Mouse (Mus musculus) limb, embryonic 10.5 days (tissue): ENCODE results near the gene Syvn1. TPM values are rescaled to one million over a fixed set of nuclear protein-coding genes. Genes with fewer than 3 reads are reported as not detected.

Source experiments
- DNase-seq: peaks from one replicate; pipeline ENCODE4 v3.0.0-alpha.2; 2017; ENCODE audit warnings: low spot score
- H3K27ac ChIP-seq: fragments of 300-500 bp; sonication (generic); 2 replicates; pipeline ENCODE4 v1.5.1; 2016; ENCODE audit warnings: mild to moderate bottlenecking
- H3K27me3 ChIP-seq: fragments of 300-500 bp; sonication (generic); 2 replicates; pipeline ENCODE4 v1.6.1; 2016; ENCODE audit warnings: low read depth, mild to moderate bottlenecking; ENCODE audit not compliant: poor library complexity, severe bottlenecking
- H3K36me3 ChIP-seq: fragments of 300-500 bp; sonication (generic); 2 replicates; pipeline ENCODE4 v1.6.1; 2016; ENCODE audit warnings: mild to moderate bottlenecking, moderate library complexity
- H3K4me1 ChIP-seq: fragments of 300-500 bp; sonication (generic); 2 replicates; pipeline ENCODE4 v1.6.1; 2016
- H3K4me3 ChIP-seq: fragments of 300-500 bp; sonication (generic); 2 replicates; pipeline ENCODE4 v1.5.1; 2016; ENCODE audit warnings: mild to moderate bottlenecking, moderate library complexity
- H3K9me3 ChIP-seq: fragments of 300-500 bp; sonication (generic); replicated peaks from 2 replicates; pipeline ENCODE4 v1.6.1; 2016; ENCODE audit warnings: mild to moderate bottlenecking
- WGBS: fragments of 180-500 bp; shearing (Covaris S2); methylation state at CpG from one replicate; pipeline ENCODE4 v1.1.7; 2016; 5-methylcytosine and 5-hydroxymethylcytosine counted together
- polyA plus RNA-seq: library from polyadenylated mRNA; unstranded; fragments of >200 nt; fragmentation: Nextera tagmentation; extraction: Ambion mirVana; gene quantifications from 2 replicates; pipeline ENCODE4 v1.2.1, GENCODE M21; 2016

Gene Syvn1
- polyA plus RNA-seq, 1 experiment from 2014 or later: 38.6 TPM

DNA sequence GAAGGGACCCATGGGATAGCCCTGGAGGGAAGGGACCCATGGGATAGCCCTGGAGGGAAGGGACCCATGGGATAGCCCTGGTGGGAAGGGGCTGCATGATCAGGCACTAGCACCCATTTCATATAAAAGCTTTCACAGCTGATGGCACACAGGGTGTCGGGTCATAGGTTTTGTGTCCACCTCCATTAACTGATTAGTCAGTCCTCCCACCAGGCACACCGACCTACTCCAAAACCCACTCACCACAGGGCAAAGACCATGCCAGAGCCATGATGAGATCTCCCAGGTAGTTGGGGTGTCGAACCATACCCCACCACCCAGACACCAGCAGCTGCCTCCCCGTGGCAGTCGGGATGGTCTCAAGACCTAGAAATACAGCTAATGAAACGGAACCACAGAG is 16.7 kb downstream of the Syvn1 start:
- H3K4me1 ChIP-seq: peaks cover 54% of the 10 kb centered on the region
- peak overlapping the region; percentile 88 for H3K4me3 ChIP-seq
- no peaks in the 10 kb centered on the region for H3K9me3 ChIP-seq
- no peak overlapping the region for H3K27ac ChIP-seq
- H3K27me3 ChIP-seq: no peaks in the 10 kb centered on the region
- no peak for DNase-seq
- WGBS: 97% methylated on average over 6 of the region's 6 CpGs
- peaks cover 34% of the 10 kb centered on the region for H3K36me3 ChIP-seq

DNA sequence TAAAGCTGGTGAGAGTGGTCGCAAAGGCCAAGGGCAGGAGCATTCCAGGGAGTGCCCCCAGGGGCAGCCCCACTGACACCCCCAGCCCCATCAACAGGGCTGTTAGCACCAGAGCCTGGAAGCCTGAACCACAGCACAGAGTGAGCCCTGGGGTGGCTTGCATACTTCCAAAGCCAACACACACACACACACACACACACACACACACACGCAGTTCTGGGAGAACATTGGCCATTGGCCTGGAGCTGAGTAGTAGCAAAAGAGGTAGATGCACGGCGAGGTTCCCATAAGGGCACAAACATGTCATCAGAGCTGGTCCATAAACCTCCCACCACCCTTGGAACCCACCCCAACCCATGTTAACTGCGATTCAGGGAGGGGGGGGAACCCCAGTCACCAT is 20.2 kb downstream of the Syvn1 start:
- peaks cover 45% of the 10 kb centered on the region for H3K4me1 ChIP-seq
- H3K36me3 ChIP-seq: peaks cover 47% of the 10 kb centered on the region
- H3K9me3 ChIP-seq: no peaks in the 10 kb centered on the region
- 41% methylated on average over 5 of the region's 5 CpGs for WGBS
- H3K4me3 ChIP-seq: peak overlapping the region; percentile 69
- no peak for DNase-seq
- peak overlapping the region; percentile 85 for H3K27ac ChIP-seq
- no peaks in the 10 kb centered on the region for H3K27me3 ChIP-seq

DNA sequence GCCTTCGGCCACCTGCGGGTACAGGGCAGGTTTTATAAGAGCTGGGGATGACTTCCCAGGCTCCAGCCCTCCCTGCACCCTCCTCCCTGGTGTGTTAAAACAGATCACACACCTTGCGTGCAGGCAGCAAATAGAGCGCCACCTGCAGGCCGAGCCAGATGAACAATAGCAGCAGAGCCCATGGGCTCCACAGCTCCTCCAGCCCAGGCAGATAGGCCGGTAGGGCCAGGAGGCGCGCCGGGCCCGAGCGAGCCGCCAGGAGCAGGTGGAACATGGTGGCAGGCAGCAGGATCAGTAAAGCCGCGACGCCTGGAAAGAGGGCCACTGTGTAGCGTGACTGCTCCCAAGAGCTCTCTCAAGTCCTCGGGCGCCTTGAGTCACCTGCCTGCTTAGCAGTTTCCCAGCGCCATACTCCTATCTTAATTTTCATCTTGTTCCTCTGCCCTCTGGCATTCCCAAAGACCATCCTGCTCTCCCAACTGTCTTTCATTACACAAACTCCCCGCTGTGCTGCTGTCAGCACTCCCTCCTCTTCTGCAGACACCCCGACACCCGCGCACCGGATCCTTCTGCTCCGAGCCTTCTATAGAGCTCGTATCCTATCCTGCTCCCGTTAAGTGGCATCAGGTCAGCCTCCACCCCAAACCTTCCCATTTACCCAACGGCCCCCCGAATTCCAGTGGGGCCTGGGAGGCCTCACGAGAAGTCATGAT is 20.8 kb downstream of the Syvn1 start:
- no peaks in the 10 kb centered on the region for H3K27me3 ChIP-seq
- H3K4me3 ChIP-seq: peak overlapping the region; percentile 69
- H3K9me3 ChIP-seq: no peaks in the 10 kb centered on the region
- peak; percentile 92 for DNase-seq
- under 1% methylated on average over 30 of the region's 30 CpGs for WGBS
- H3K4me1 ChIP-seq: peaks cover 39% of the 10 kb centered on the region
- H3K27ac ChIP-seq: peak overlapping the region; percentile 85
- peaks cover 48% of the 10 kb centered on the region for H3K36me3 ChIP-seq

DNA sequence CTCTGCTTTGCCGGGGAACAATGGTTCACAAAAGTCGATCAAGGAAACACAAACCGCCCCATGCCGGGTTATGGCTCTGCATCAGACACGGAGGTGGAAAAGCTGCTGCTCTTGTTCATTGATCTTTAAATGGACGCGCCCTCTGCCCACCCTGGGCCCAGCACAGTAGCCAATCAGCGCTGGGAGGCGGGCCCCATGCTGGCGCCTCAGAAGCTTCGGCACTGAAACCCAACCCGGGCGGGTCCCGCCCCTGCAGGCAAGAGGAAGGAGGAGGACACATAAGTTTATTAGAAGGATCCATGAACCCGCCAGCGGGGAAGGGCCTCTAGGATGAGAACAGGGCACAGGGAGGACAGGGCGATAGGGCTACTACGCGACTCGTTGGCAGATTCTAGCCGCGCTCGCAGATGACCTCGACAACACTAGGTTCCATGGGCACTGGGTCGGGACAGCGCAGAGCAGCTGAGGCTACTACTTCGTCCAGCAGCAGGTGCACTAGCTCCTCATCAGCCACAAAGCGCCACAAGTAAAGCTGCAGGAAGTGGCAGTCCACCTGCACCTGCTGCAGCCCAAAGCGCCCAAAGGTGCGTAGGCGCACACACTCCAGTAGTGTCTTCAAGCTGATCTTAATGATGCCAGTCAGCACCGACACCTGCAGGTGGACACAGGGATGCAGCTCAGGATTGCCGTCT is 21.5 kb downstream of the Syvn1 start, which contains the start of gene Tm7sf2:
TSS of gene Tm7sf2 (minus strand) at position 650 of the 692 bp plus-strand sequence.
- Histone ChIP-seq H3K27me3 (no peaks in the 10 kb centered on the region), H3K4me3 (peak within 1 kb of the TSS; percentile 69), H3K4me1 (peaks cover 32% of the 10 kb centered on the region), H3K9me3 (no peaks in the 10 kb centered on the region), H3K27ac (peak within 1 kb of the TSS; percentile 85), H3K36me3 (peaks cover 49% of the 10 kb centered on the region)
- DNase-seq: peak; percentile 92
- 10% methylated on average over 33 of the region's 33 CpGs for WGBS

DNA sequence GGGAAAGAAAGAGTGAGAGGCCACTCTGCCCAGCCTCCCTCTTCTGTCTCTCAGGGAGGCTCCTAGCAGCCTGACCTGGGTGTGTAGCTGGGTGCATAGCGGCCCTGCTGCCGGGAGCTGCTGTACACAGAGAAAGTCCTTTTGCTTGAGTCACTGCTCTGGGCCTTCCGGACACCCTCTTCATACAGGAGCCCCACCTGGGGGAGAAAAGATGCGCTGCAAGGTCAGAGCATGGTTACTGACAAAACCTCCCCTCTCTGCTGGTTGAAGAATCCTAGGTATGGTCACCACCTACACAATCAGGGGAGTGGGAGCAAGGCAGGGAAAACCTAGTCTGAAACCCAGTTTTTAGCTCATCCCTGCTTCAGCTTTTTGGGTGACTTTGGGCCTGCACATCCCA is 22.6 kb downstream of the Syvn1 start:
- Histone ChIP-seq H3K27ac (no peak overlapping the region), H3K4me3 (peak overlapping the region; percentile 69; the same call in 1 of the 2 replicates), H3K4me1 (peaks cover 28% of the 10 kb centered on the region), H3K9me3 (no peaks in the 10 kb centered on the region), H3K27me3 (no peaks in the 10 kb centered on the region), H3K36me3 (peaks cover 51% of the 10 kb centered on the region)
- WGBS: 86% methylated on average over 4 of the region's 4 CpGs
- no peak for DNase-seq

DNA sequence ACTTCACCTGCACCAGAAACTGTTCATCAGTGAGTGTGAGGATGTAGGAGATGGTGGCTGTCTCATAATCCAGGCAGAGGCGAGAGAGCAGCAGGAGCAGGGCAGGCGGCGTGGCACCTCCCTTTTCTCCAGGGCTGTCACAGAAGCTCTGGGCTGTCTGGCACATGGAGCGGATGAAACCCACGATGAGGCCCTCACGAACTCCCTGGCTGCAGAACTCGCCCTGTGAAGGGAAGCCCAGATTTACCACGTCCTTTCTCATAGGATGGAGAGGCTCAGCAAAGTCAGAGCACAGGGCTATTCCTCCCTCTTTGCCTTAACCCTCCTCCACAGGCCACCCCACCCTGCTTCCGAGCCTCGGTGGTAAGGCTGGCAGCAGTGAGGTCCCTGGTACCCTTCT is 23.5 kb downstream of the Syvn1 start:
- no peaks in the 10 kb centered on the region for H3K27me3 ChIP-seq
- WGBS: 88% methylated on average over 10 of the region's 10 CpGs
- peaks cover 28% of the 10 kb centered on the region for H3K4me1 ChIP-seq
- H3K4me3 ChIP-seq: no peak overlapping the region
- no peaks in the 10 kb centered on the region for H3K9me3 ChIP-seq
- no peak overlapping the region for H3K27ac ChIP-seq
- DNase-seq: no peak
- peaks cover 58% of the 10 kb centered on the region for H3K36me3 ChIP-seq

DNA sequence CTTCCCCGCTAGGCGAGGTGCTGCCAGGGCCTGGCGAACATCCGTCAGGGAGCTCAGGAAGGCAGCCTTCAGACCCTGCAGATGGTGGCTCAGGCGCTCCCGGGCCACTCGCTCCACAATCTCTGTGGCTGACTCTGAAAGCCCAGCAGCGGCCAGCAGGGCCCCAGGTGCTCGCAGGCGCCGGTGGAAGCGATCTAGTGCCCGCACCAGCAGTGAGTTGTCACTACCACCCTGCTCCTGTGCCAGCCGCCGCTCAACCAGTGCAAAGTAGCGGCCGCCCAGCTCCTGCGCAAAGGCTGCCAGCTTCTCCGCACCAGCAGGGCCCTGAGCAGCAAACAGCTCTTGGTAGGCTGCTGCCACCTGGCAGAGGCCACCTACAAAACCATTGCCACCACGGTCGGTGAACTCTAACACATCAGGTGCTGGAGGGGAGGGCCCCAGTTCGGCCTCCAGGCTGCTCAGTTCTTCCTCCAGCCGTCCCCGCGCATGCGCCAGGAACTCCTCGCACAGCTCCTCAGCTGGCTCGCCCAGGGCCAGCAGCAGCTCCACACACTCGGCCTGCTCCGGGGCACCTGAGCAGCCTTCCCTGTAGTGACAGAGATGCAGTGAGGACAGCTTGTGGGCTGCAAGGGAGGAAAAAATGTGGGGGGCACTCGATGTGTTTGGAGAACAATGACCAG is 24.3 kb downstream of the Syvn1 start:
- no peak overlapping the region for H3K27ac ChIP-seq
- no peak for DNase-seq
- no peak overlapping the region for H3K4me3 ChIP-seq
- H3K4me1 ChIP-seq: peaks cover 28% of the 10 kb centered on the region
- WGBS: 88% methylated on average over 31 of the region's 31 CpGs
- no peaks in the 10 kb centered on the region for H3K9me3 ChIP-seq
- H3K36me3 ChIP-seq: peaks cover 63% of the 10 kb centered on the region
- no peaks in the 10 kb centered on the region for H3K27me3 ChIP-seq

DNA sequence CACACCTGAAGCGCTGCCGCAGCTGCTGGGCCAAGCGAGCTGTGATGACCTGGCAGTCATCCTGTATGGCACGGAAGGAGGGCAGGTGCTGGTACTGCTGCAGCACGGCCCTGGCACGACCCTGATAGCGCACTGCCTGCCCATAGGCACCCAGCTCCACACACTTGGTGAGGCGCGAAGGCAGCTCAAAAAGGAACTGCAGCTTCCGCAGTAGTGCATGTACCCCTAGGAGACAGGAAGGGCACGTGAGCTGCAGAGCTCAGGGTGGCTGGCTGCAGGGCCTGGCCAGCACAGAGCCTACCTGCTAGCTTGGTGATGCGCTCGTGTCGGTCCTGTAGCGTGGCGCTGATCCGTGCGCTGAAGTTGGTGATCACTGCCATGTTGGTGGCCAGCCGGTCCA is 24.9 kb downstream of the Syvn1 start:
- no peaks in the 10 kb centered on the region for H3K9me3 ChIP-seq
- peaks cover 63% of the 10 kb centered on the region for H3K36me3 ChIP-seq
- WGBS: 92% methylated on average over 19 of the region's 19 CpGs

DNA sequence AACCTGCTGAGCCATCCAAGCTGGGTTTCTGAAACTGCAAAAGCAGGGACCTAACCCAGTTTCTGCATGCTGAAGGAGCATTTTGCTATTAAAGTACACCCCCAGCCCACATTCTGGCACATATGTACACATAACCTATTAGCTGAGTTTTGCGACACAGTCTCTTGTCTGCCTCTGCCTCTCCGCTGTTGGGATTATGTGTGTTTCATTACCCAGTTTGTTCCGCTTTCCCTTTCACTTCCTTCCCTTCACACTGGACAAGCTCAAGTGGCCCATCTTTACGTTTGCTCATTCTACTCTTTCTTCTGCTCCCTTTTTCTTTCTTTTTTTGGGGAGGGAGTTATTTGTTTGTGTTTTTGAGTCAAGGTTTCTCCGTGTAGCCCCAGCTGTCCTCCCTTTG is 27.5 kb downstream of the Syvn1 start:
- H3K27me3 ChIP-seq: no peaks in the 10 kb centered on the region
- DNase-seq: no peak
- H3K4me1 ChIP-seq: peaks cover 13% of the 10 kb centered on the region
- no peaks in the 10 kb centered on the region for H3K9me3 ChIP-seq
- H3K36me3 ChIP-seq: peaks cover 58% of the 10 kb centered on the region
- 94% methylated on average over 5 of the region's 5 CpGs for WGBS
- H3K27ac ChIP-seq: no peak overlapping the region
- H3K4me3 ChIP-seq: no peak overlapping the region

More for the DNA sequence above, 24.9 kb downstream of the Syvn1 start:
- Histone ChIP-seq H3K4me1 (peaks cover 28% of the 10 kb centered on the region), H3K27ac (no peak overlapping the region), H3K27me3 (no peaks in the 10 kb centered on the region), H3K4me3 (no peak overlapping the region)
- no peak for DNase-seq

DNA sequence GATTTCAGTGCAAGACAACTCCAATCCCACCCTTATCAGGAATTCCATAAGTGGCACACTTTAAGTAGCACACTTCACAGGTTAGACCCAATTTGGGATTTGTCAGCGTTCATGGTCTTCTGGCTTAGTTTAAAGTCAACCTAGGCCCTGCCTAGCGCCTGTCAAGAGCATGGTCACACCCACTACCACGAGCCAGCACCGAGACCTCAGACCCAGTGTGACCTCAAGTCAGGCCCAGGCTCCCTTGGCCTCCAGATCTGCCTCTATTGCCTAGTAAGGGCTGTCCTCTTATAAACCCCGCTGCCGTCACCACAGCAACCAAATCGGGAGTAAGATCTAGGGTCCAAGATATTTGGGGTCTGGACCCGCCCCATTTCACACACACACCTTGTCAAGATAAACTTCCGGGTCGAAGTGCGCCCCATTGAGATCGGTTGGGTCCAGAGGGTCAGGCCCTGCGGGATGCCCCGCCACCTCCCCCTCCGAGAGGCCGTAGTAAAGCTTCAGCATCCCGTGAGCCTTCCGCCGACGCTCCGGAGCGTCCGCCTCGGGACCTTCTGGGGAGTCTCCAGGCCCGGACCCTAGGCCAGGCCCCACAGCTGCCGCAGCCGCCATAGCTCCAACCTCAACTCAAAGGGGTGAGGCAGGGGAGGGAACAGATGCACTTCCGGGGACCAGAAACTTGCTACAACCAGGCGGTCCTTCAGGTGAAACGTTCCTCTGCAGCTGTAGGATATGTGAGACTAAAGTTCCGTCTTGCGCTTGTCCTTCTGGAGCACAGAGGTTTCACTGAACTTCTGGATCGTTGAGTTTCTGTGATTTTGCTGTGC is 30.4 kb downstream of the Syvn1 start, which contains the start of gene Vps51:
TSS of gene Vps51 (minus strand) at position 668 of the 830 bp plus-strand sequence.
- 1% methylated on average over 33 of the region's 33 CpGs for WGBS
- Histone ChIP-seq H3K4me3 (peak within 1 kb of the TSS; percentile 78), H3K27ac (peak within 1 kb of the TSS; percentile 92), H3K9me3 (no peaks in the 10 kb centered on the region), H3K36me3 (peaks cover 54% of the 10 kb centered on the region), H3K4me1 (peaks cover 13% of the 10 kb centered on the region), H3K27me3 (no peaks in the 10 kb centered on the region)
- peak; percentile 83 for DNase-seq

DNA sequence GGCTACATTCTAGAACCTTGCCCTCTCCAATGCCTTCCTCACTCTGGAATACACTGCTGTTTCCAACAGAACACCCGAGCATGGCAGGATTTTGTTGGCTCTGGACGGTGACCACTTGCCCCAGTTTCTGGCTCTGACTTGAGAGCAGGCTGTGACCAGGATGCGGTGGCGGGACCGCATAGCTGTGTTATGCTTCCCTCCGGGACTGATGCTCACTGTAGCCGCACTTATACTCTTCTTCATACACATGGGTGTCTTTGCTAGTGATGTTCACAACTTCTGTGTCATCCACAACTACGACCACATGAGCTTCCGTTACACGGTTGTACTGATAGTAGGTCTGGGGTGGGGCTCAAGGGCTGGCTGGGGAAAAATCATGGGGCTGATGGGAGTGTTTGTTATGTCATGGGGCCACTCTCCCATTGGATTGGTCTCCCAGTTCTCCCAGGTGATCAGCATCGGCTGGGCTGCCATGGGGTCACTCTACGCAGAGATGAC is 33.7 kb downstream of the Syvn1 start, which contains the start of gene Tmem262:
TSS of gene Tmem262 (plus strand) at position 51 of the 498 bp plus-strand sequence.
- Histone ChIP-seq H3K27ac (no peak within 1 kb of the TSS), H3K36me3 (peaks cover 45% of the 10 kb centered on the region), H3K27me3 (no peaks in the 10 kb centered on the region), H3K9me3 (no peaks in the 10 kb centered on the region), H3K4me3 (no peak within 1 kb of the TSS), H3K4me1 (peaks cover 24% of the 10 kb centered on the region)
- WGBS: 95% methylated on average over 12 of the region's 12 CpGs
- no peak for DNase-seq

DNA sequence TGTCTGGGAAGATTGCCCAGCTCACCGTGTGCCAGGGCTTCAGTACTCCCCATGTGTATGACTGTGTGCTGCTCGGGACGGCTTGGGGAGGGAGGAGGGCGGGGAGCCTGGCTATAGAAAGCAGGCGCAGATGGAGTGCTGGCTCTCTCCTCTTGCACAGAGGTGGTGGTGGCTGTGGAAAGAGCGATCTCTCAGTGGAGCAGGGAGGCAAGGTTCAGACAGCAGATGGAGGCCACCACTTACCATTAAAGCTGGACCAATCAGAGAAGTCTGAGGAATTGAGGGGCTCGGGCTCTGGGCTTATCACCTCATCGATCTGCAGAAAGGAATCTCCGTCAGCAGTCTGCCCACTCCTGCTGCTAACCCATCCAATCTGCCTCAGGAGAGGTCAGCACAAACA is 35.8 kb downstream of the Syvn1 start, which contains the start of gene Gm28374:
TSS of gene Gm28374 (minus strand) at position 101 of the 400 bp plus-strand sequence.
- DNase-seq: no peak
- Histone ChIP-seq H3K27ac (no peak within 1 kb of the TSS), H3K27me3 (no peaks in the 10 kb centered on the region), H3K9me3 (no peaks in the 10 kb centered on the region), H3K4me1 (peaks cover 24% of the 10 kb centered on the region), H3K4me3 (no peak within 1 kb of the TSS; the same call in 1 of the 2 replicates), H3K36me3 (peaks cover 54% of the 10 kb centered on the region)
- 88% methylated on average over 9 of the region's 9 CpGs for WGBS
